Mouse (Mus musculus): ENCODE results near the gene Wdr18.
A peak's percentile ranks its signal among the peaks of the same experiment; 100 is the strongest.

The Wdr18 gene

DNA sequence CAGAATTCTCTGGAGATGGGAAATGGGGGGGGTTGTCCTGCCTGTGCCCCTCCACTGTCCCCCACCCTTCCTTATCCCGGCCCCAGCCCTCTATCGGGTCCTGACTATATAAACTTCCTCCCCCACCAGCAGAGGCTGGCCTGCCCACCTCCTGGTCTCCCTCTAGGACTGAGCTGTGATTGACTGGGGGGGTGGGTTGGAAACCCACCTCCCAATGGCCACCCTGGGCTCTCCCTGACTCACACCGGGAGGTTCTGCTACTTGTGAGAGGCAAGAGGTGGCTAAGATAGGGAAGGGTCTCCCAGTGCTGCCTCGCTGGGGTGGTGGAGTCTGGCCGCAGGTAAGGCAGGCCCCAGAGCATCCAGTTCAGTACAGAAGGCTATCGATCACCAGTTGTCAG is 12.4 kb upstream of the Wdr18 start:
- no peak for DNase-seq

DNA sequence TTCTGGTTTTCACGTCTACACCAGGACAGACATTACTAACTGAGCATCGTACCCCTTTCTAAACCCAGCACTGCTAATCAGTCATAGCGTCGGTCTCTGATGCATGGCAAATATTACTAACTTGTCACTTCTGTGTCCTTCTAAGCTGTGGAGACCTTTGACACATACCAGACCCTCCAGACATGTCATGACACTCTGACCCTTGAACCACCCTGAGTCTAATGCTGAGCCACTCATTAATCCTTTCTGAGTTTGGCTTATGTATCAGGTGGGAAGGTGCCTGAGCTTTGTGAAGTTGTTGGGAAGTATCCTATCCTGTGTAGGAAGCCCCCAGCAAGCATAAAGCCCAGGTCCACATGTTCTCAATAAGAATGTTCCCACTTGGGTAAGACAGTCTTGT is 10.1 kb upstream of the Wdr18 start:
- no peak for DNase-seq

DNA sequence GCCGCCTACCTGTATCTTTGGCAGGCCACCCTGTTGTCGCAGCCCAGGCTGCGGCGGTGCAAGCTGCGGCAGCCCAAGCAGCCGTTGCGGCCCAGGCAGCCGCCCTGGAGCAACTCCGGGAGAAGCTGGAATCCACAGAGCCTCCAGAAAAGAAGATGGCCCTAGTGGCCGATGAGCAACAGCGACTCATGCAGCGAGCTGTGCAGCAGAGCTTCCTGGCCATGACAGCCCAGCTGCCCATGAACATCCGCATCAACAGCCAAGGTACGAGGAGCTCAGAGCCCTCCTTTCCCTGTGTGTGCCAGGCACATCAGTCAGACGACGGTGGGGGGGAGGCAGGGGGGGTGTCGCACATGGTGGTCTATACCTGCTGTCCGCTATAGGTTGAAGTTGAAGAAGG is 9.3 kb upstream of the Wdr18 start:
- DNase-seq: no peak

DNA sequence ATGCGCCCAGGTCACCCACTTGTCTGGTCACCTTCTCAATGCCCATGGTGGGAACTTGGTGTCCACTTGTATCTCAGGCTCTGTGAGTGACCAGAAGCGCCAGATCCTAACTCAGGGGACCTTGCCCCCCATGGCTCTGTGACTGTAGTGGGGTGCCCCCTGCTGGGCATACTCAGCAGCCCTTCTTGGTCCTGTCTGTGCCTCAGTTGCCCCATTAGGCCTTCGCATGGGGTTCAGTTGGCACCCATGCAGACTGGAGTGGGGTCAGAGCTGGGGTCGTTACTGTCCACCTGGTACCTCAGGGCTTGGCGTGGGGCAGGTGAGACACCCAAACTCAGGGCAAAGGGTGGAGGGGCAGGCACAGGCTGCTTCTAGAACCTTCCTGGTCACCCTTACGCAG is 6.0 kb upstream of the Wdr18 start:
- peak; percentile 74 for DNase-seq

DNA sequence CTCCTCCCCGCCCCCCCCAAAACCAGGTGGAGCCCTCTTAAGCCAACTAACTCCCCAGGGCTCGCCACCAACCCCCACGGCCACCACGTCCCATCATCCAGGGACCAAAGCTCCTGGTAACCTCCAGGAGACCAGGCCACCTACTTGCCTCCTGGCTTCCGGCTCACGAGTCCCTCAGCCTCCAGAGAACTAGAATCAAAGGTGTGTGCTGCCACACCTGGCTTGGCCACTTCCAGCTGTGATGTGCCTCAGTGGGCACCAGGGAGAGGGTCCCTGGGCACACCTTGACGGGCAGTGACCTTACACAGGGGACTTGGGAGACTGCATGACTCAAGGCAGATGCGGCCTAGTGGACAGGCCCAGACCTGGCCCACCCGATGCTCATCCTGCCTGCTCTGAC is 4.3 kb upstream of the Wdr18 start:
- no peak for DNase-seq

DNA sequence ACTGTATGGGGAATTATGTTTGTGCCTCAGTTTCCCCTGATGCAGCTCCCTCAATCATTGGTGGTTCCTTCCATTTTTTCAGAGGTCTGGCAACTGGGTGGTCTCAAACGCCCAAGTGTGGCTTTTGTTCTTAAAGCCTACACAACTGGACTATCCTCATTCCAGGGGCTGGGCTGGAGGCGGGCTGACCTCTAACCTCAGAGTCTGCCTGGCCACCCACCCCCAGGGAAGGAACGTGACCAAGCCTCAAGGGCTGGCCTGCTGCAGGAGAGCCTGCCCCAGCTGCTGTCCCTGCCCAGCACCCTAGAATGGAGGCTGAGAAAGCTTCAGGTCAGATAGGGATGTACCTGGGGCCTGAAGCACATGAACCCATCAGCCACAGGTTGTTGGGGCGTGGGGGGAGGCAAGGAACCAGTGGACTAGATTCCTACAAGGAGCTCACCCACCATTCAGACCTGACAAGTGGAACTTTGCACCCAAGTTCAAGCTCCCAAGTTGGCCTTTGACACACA is 3.3 kb upstream of the Wdr18 start:
- DNase-seq: no peak

DNA sequence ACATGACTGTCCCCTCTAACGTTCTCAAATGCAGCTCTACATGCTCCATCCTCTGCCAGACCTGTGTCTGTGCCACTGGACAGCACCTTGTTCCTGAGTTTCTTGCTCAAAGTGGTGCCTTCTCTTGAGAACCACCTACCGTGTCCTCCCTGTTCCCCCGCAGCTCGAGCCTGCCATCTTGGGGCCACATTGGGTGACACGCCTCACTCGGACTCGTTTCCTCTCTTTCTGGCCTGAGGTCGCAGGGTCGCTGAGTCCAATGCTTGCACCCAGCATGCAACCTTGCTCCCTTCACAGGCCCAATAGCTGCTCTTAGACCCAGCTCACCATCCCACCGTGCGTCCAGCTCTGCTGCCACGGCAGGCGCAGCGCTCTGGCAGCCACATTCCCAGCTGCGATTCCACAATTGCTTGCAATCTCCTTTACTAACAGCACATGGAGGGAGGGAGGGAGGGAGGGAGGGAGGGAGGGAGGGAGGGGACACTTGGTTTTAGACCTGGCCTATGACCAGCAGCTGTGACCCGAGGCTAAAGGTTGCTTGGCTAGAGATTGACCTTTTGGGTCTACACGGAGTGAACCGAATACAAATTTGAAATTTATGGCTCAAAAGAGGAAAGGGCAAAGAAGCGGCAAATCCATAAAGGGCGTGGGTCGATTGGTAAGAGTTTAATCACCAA is 1.7 kb upstream of the Wdr18 start:
- DNase-seq: peak; percentile 92

DNA sequence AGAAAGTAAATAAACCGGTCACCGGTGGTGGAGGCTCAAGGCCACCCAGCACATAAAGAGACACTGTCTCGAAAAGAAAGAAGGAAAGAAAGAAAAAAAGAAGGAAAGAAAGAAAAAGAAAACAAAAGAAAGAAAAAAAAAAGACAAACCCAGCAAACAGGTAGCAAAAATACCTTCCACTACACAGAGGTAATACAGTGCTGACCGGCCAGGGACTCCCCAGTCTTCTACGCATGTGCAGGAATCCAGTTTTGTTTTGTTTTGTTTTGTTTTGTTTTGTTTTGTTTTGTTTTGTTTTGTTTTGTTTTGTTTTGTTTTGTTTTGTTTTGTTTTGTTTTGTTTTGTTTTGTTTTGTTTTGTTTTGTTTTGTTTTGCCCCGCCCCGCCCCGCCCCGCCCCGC is 540 bp upstream of the Wdr18 start:
- DNase-seq: peak; percentile 71

DNA sequence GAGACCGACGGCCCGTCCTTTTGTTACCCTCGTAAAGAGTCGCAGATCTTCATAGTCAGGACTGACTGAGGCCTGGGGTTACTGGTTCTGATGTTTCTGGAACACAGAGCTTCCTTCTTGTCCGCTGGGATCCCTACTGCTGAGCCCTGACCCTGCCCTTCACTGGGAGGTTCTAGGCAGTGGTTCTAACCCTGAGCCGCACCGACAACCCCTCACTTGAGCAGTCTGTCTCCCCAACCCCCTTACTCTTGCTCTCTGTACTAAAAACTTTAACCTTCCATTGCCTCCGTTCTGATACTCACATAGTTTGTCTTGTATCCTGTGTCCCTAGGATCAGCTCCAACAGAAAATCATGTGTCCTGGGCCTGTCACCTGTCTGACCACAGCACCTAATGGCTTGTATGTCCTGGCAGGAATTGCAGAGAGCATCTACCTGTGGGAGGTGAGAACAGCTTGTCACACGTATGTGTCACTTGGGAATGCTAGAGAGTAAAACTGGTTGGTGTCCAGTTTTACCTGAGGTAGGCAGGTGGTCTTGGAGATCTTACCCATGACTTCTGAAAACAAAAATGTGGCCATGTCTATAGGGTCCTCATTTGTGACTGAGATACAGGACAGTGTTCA is 831 bp downstream of the Wdr18 start:
- DNase-seq: no peak

DNA sequence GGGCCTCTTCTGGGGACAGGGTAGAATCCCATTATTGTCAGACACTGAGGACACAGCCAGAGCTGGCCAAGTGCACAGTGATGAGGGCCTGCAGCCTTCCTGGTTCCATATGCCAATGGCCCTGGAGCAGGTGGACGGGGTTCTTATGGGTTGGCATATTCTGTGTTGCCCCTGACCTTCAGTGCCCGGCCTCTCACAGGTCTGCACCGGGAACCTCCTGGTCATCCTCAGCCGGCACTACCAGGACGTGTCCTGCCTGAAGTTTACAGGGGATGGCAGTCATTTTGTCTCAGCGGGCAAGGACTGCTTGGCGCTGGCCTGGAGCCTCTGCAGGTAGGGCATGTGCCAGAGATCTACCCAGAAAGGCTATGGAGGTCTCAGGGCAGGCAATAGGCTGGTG is 4.8 kb downstream of the Wdr18 start:
- no peak for DNase-seq

DNA sequence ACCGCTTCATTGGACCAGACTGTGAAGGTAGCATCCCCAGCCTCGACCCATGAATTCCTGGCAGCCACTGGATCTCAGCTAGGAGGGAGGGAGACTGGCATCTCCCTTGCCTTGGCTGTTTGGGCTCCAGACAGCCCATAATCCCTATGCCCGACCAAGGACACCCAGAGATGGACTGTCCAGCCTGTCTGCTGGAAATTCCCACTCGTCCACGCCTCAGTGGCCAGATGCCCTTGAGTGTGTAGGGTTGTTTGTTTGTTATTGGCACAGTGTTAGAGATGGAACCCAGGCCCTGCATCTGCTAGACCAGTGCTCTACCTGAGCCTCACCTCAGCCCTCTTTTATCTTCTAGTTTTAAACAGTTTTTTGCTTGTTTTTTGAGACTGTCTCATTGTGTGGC is 5.4 kb downstream of the Wdr18 start:
- no peak for DNase-seq

DNA sequence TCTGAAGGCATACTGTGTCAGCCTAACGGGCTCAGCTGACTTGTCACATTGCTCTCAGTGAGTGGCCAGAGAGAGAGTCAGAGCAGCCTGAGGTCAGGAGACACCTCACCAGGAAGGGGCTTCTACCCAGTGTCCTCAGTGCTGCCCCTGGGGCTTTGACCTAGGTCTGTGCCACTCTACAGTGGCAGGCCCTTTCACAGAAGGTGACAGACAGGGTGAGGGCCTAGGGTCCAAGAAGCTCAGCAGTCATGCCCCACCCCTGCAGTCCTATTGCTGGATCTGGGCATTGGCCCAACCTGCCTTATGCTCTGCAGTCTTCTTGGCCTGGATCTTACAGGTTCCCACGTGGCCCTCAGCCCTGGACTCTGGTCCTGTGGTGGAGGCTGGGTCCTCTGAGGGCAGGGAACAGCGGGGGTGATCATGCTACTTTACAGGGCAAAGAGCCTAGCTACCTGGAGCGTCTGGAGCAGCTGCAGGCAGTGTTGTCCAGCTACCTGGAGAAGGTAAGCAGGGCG is 7.0 kb downstream of the Wdr18 start:
- peak; percentile 83 for DNase-seq

DNA sequence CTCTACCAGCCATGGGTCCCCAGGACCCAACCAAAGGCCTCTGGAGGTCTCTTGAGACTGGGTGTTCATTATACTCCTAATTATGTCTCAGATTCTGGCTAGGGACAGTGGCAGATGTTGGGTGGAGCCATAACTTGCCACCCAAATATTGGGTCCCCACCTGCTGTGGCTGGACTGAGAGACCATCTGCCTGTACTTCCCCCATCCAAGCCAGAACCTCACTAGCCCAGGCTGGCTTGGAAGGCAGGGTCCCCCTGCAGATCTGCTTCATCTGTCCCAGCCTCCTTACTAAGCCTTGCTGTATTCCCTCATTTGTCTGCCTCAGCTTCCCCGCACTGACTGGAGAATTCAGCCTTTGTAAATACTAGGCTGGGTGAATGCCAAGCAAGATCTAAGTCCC is 8.2 kb downstream of the Wdr18 start:
- no peak for DNase-seq

DNA sequence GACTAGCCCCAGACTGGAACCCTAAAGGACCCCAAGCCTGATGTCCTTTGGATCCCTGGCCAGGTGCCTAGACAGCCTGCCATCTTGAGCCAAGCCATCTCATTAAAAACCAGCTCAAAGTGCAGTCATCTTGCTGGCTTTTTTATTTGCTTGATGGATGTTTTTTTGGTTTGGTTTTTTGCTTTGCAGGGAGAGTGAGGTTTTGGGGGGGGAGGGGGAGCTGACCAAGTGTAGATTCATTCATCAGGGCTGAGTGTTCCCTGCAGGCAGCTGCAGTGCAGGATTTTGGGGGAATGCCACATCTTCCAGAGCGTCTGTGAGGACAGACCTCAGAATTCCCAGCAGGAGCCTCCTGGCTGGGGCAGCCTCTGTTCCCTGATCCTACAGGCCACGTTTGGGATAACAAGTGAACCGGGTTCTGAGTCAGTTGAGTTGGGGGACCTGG is 9.2 kb downstream of the Wdr18 start:
- DNase-seq: peak; percentile 61

DNA sequence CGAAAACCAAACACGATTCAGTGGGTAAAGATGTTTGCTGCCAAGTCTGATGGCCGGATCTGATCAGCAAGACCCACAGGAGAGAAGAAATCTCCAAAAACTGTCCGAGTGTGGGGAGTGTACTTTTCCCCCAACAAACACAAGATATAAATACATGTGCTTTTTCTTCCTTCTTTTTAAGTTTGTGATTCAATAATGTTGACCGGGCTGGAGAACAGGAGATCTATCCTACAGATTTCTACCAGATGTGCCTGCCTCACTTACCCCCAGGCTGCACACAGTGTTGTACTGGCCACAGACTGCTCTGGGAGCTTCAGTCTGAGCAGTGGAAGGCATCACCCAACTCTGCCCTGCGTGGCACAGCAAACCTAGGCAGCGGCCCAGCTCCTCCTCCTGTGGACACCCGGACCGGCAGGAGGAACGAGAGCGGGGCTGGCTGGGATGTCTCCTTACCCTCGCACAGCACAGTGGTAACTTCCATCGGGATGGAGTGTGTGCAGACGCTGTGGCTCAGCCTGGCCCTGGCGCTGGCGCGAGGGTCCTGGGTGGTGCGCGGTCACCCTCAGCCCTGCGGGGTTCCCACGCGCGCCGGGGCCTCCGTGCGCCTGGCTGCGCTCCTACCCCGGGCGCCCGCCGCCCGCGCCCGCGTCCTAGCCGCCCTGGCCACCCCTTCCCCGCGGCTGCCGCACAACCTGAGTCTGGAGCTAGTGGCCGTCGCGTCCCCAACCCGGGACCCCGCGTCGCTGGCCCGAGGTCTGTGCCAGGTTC is 10.6 kb downstream of the Wdr18 start, which contains the start of gene Grin3b:
Grin3b (plus strand) TSS at position 301 of the 768 bp plus-strand sequence.
- DNase-seq: no peak

DNA sequence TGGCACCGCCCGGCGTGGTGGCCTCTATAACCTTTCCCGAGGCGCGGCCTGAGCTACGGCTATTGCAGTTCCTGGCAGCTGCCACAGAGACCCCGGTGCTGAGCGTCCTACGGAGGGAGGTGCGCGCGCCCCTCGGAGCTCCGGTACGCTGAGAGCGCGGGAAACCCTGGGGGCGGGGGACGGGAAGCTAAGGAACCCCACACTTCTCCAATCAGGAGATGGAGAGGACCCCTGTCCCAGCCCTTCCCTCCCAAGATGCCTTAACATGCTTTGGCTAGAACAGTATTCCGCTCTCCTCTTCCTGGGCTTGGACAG is 11.2 kb downstream of the Wdr18 start:
- DNase-seq: no peak

DNA sequence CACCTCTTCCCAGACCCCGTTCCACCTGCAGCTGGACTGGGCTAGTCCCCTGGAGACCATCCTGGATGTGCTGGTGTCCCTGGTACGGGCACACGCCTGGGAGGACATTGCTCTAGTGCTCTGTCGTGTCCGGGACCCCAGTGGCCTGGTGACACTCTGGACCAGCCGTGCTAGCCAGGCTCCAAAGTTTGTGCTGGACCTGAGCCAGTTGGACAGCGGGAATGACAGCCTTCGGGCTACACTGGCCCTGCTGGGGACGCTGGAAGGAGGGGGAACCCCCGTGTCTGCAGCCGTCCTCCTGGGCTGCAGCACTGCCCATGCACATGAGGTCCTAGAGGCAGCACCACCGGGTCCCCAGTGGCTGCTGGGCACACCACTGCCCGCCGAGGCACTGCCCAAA is 12.9 kb downstream of the Wdr18 start:
- DNase-seq: peak; percentile 76

DNA sequence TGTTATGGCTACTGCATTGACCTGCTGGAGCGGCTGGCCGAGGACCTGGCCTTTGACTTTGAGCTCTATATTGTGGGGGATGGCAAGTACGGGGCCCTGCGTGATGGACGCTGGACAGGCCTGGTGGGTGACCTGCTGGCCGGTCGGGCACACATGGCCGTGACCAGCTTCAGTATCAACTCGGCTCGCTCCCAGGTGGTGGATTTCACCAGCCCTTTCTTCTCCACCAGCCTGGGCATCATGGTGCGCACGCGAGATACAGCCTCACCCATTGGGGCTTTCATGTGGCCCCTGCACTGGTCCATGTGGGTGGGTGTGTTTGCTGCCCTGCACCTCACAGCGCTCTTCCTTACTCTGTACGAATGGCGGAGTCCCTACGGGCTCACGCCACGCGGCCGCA is 14.1 kb downstream of the Wdr18 start:
- DNase-seq: no peak

DNA sequence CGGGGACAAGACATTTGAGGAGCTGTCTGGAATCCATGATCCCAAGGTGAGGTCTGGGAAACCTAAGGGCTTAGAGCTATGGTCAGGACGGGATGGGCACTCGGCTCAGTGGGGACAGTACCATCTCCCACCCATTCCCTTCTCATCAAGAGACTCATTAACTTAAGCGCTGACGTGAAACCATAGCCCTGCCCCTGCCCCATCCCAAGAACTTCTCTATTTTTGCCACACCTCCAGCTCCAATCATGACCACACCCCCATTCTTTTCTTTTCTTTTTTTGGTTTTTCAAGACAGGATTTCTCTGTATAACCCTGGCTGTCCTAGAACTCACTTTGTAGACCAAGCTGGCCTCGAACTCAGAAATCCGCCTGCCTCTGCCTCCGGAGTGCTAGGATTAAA is 14.7 kb downstream of the Wdr18 start:
- no peak for DNase-seq

DNA sequence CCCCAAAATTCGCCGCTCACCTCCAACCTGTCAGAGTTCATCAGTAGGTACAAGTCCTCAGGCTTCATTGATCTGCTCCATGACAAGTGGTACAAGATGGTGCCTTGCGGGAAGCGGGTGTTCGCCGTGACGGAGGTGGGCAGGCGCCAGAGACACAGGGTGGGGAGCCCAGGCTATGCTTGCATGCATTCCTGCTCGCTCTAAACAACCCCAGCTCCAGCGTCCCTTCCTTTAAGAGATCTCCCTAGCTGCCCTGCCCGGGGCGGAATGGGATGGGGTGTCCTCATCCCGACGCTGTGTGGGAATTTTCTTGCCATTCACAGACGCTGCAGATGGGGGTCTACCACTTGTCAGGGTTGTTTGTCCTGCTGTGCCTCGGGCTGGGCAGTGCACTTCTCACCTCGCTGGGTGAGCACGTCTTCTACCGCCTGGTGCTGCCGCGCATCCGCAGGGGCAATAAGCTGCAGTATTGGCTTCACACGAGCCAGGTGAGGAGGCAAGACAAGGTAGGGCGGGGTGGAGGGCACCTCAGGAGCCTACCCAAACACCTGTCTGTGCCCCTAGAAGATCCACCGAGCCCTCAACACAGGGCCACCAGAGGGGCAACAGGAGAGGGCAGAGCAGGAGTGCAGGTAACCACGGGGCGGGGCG is 16.2 kb downstream of the Wdr18 start:
- DNase-seq: no peak

DNA sequence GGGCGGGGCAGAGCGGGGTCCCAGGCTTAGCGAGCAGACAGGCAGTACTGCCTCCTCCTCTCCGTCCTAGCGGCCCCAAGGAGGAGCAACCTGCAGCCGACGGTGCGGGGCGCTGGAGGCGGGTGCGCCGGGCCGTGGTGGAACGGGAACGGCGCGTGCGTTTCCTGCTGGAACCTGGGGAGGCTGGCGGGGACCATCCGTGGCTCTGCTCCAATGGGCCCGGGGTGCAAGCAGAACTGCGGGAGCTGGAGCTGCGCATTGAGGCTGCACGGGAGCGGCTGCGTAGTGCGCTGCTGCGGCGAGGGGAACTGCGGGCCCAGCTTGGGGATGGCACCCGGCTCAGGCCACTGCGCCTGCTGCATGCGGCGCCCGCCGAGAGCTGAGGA is 16.8 kb downstream of the Wdr18 start:
- DNase-seq: no peak

DNA sequence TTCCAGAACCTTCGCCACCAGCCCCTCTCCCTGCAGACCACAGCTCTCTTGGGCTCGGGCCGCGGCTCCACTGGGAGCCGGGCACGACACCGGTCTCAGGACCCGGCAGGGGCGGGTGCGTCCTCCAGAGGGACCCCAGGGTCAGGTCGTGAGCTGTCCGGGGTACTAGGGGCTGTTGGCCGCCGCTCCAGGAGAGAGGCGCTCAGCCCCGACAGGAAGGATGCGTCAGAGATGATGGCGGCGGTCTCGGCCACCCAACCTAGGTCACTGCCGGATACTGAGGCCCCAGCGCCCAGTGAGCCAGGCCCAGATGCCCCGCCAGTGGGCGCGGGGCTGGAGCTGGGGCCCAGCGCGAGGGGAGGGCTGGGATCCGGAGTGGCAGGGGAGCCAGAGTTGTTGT is 17.4 kb downstream of the Wdr18 start:
- DNase-seq: no peak

DNA sequence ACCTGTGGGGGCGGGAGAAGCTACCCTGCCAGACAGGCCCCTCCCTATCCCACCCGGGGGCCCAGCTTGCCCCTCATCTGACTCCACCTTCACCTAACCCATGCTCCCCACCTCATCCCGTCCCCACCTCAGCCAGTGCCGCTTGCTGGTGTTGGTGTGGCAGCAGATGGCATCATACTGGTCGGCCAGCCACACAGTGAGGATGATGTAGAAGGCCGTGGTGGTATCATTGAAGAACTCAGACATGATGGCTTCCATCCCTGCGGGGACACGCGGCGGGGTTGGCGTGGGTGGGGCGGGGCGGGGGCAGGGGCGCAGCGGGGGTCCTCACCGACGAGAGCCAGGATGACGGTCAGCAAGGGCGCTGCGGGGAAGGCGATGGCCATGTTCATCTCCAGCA is 18.1 kb downstream of the Wdr18 start:
- DNase-seq: no peak
